Mouse (Mus musculus): Measurements from ENCODE around the gene Ddx10. TPM values are rescaled to one million over a fixed set of nuclear protein-coding genes. Genes with fewer than 3 reads are reported as not detected.

The Ddx10 gene
- total and polyA plus RNA-seq, 3 experiments: 12.3 to 64.9 (median 52.4) TPM

DNA sequence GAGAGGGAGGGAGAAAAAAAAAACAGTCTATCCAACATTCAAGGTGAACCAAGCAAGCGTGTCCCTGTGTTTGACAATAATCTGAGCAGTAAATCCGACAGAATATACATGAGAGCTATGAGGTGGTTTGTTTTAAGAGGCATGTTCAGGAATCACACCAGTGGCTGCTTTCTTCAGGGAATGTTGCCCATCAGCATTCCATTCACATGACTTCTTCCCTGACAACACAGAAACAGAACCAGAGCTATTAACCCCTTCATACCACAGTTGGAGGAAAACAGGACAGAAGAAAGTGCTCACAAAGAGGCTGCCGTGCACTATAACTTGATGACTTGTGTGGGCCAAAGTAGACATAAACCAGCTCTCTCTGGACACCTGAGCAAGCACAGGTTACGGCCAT lies 16.5 kb upstream of the Ddx10 start:
- H3K36me3 ChIP-seq (replicated peaks): no peaks in the 10 kb centered on the region
- H3K4me3 ChIP-seq (ENCODE audit: low read depth, low read length): no peak overlapping the region
- TF ChIP-seq POLR2AphosphoS5 (IDR thresholded peaks at IDR 0.05; ENCODE audit: insufficient replicate concordance, low read depth, low read length) (no peak), GATA2 (IDR thresholded peaks at IDR 0.05; ENCODE audit: borderline replicate concordance, low read depth, low read length) (no peak), GATA1 (IDR thresholded peaks at IDR 0.05; ENCODE audit: borderline replicate concordance, low read length) (no peak), TAL1 (conservative IDR thresholded peaks at IDR 0.05; ENCODE audit: low read depth, low read length) (no peak), CTCF (IDR thresholded peaks at IDR 0.05; ENCODE audit: low read depth, low read length) (no peak)
- H3K27me3 ChIP-seq (ENCODE audit: insufficient read depth, low read length): peaks cover 16% of the 10 kb centered on the region
- no peaks in the 10 kb centered on the region for H3K4me1 ChIP-seq (ENCODE audit: insufficient read depth, low read depth, low read length)
- no peak for DNase-seq (ENCODE audit: low spot score)
- H3K9me3 ChIP-seq (replicated peaks): no peaks in the 10 kb centered on the region
- no peak for ATAC-seq (ENCODE audit: extremely low read depth, insufficient number of reproducible peaks, low FRiP score, poor library complexity, severe bottlenecking)

DNA sequence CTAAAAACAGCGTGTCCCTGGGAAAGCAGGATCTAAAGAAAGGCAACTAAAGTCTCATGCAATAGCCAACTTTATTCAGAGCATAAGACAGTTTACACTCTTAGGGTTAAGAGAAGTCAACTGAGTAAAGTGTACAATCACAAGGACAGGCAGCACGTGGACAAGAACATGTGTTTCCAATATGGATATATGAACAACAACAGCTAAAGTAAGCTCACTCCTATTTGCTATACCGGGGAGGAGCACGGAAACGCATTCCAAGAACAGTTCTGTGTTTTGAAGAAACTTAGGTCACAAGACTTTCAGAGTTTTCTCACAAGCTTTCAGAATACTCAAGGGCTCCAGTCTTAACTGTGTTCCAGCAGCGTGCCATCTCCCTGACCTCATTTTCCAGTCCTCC lies 10.3 kb upstream of the Ddx10 start:
- peaks cover 28% of the 10 kb centered on the region for H3K27me3 ChIP-seq (ENCODE audit: insufficient read depth, low read length)
- no peak for TF ChIP-seq CTCF (IDR thresholded peaks at IDR 0.05; ENCODE audit: low read depth, low read length)
- no peak for TF ChIP-seq POLR2AphosphoS5 (IDR thresholded peaks at IDR 0.05; ENCODE audit: insufficient replicate concordance, low read depth, low read length)
- no peak for TF ChIP-seq TAL1 (conservative IDR thresholded peaks at IDR 0.05; ENCODE audit: low read depth, low read length)
- TF ChIP-seq GATA1 (IDR thresholded peaks at IDR 0.05; ENCODE audit: borderline replicate concordance, low read length): no peak
- no peak for TF ChIP-seq GATA2 (IDR thresholded peaks at IDR 0.05; ENCODE audit: borderline replicate concordance, low read depth, low read length)
- no peaks in the 10 kb centered on the region for H3K4me1 ChIP-seq (ENCODE audit: insufficient read depth, low read depth, low read length)
- H3K4me3 ChIP-seq (ENCODE audit: low read depth, low read length): no peak overlapping the region
- DNase-seq (ENCODE audit: low spot score) (no peak), ATAC-seq (ENCODE audit: extremely low read depth, insufficient number of reproducible peaks, low FRiP score, poor library complexity, severe bottlenecking) (no peak)
- no peaks in the 10 kb centered on the region for H3K9me3 ChIP-seq (replicated peaks)
- H3K36me3 ChIP-seq (replicated peaks): no peaks in the 10 kb centered on the region

DNA sequence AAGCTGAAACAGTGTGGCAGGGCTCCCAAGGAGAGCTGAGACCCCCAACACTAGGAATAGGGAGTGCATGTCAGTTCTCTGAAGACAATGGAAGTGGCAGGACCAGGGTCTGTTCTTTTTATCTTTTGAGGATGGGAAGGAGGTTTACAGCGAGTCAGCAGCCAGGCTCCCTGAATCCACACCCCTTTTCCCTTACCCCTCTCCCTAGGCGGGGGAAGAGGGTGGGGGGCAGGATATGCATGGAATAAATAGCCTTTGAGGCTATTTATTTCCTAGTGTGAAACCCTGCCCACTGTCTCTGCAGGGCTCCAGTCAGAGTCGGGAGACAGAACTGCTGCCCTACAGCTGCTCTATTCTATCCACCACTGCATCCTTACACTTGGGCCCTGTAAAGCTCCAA lies 9.9 kb upstream of the Ddx10 start:
- TF ChIP-seq POLR2AphosphoS5 (IDR thresholded peaks at IDR 0.05; ENCODE audit: insufficient replicate concordance, low read depth, low read length) (no peak), GATA2 (IDR thresholded peaks at IDR 0.05; ENCODE audit: borderline replicate concordance, low read depth, low read length) (no peak), GATA1 (IDR thresholded peaks at IDR 0.05; ENCODE audit: borderline replicate concordance, low read length) (no peak), CTCF (IDR thresholded peaks at IDR 0.05; ENCODE audit: low read depth, low read length) (no peak), TAL1 (conservative IDR thresholded peaks at IDR 0.05; ENCODE audit: low read depth, low read length) (no peak)
- no peak for DNase-seq (ENCODE audit: low spot score)
- Histone ChIP-seq H3K4me3 (ENCODE audit: low read depth, low read length) (no peak overlapping the region), H3K9me3 (replicated peaks) (no peaks in the 10 kb centered on the region), H3K4me1 (ENCODE audit: insufficient read depth, low read depth, low read length) (no peaks in the 10 kb centered on the region), H3K27me3 (ENCODE audit: insufficient read depth, low read length) (peaks cover 24% of the 10 kb centered on the region), H3K36me3 (replicated peaks) (no peaks in the 10 kb centered on the region)
- ATAC-seq (ENCODE audit: extremely low read depth, insufficient number of reproducible peaks, low FRiP score, poor library complexity, severe bottlenecking): no peak

DNA sequence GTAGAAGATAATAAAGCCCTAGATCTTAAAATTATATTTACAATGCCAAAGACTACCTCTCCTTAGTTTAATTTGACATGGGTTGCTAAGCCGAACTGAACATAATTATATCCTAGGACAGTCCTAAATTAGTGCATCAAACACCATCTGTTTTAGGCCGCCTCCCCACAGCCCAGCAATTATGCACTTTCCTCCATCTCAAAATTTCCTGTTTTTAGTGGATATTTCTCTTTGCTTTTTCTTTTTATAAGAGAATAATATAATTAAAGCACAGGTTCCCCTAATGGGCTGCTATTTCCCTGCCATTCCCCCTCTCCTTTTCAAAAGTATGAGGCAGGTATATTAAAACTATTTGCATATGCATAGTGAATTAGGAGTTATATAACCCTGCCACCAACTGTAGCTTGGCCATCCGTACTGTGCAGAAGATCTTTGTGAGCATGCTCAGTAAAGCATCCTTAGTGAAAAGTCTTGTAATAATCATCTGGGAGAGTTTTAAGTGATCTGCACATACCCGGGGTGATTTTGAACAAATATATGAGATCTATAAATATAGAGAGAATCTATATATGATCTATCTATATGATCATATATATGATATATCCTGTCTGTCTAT lies 8.9 kb upstream of the Ddx10 start:
- H3K27me3 ChIP-seq (ENCODE audit: insufficient read depth, low read length): peaks cover 22% of the 10 kb centered on the region
- ATAC-seq (ENCODE audit: extremely low read depth, insufficient number of reproducible peaks, low FRiP score, poor library complexity, severe bottlenecking) (no peak), DNase-seq (ENCODE audit: low spot score) (no peak)
- no peaks in the 10 kb centered on the region for H3K36me3 ChIP-seq (replicated peaks)
- H3K4me1 ChIP-seq (ENCODE audit: insufficient read depth, low read depth, low read length): no peaks in the 10 kb centered on the region
- H3K9me3 ChIP-seq (replicated peaks): no peaks in the 10 kb centered on the region
- TF ChIP-seq GATA1 (IDR thresholded peaks at IDR 0.05; ENCODE audit: borderline replicate concordance, low read length) (no peak), GATA2 (IDR thresholded peaks at IDR 0.05; ENCODE audit: borderline replicate concordance, low read depth, low read length) (no peak), POLR2AphosphoS5 (IDR thresholded peaks at IDR 0.05; ENCODE audit: insufficient replicate concordance, low read depth, low read length) (no peak), TAL1 (conservative IDR thresholded peaks at IDR 0.05; ENCODE audit: low read depth, low read length) (no peak), CTCF (IDR thresholded peaks at IDR 0.05; ENCODE audit: low read depth, low read length) (no peak)
- H3K4me3 ChIP-seq (ENCODE audit: low read depth, low read length): no peak overlapping the region

DNA sequence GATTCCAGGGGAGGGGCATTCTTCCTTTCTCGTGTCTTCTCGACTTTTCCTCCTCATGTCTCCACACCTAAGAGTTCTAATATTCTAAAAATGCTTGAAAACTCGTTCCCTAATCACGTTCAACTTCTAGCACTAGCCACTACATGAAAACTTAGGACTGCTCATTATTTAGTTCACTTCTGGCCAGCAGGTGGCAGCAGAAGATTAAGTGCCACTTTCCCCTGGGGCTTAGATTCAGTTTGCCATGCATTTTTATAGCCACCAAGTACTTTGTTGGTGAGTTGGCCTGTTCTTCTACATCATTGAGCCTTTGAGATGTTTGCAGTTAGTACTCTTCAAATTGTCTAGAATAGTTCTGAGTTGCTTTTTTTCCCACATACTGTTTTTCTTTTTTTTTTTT lies 6.5 kb upstream of the Ddx10 start:
- no peak for TF ChIP-seq TAL1 (conservative IDR thresholded peaks at IDR 0.05; ENCODE audit: low read depth, low read length)
- no peak for TF ChIP-seq GATA2 (IDR thresholded peaks at IDR 0.05; ENCODE audit: borderline replicate concordance, low read depth, low read length)
- no peak for TF ChIP-seq CTCF (IDR thresholded peaks at IDR 0.05; ENCODE audit: low read depth, low read length)
- no peak for TF ChIP-seq GATA1 (IDR thresholded peaks at IDR 0.05; ENCODE audit: borderline replicate concordance, low read length)
- no peaks in the 10 kb centered on the region for H3K4me1 ChIP-seq (ENCODE audit: insufficient read depth, low read depth, low read length)
- no peaks in the 10 kb centered on the region for H3K36me3 ChIP-seq (replicated peaks)
- no peak overlapping the region for H3K4me3 ChIP-seq (ENCODE audit: low read depth, low read length)
- no peaks in the 10 kb centered on the region for H3K9me3 ChIP-seq (replicated peaks)
- DNase-seq (ENCODE audit: low spot score) (peak; percentile 5), ATAC-seq (ENCODE audit: extremely low read depth, insufficient number of reproducible peaks, low FRiP score, poor library complexity, severe bottlenecking) (no peak; the same call in 1 of the 2 replicates)
- H3K27me3 ChIP-seq (ENCODE audit: insufficient read depth, low read length): peaks cover 20% of the 10 kb centered on the region

DNA sequence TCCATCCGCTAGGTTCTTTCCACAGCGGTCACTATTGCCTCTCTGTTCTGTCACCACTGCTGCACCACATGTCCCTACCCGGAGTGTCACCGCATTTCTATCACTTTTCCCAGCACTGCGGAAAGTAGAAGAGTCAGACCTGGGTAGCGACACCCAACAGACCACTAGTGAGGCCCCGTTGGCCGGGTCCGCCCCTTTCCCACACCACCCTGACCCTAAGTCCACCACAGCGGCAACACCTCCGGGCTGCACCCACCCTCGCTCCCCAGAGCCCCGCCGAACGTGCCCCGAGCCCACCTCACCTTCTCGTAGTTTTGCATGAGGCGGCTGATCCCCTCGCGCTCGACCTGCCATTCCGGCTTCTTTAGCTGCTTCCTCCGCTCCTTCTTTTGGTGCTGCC lies 337 bp downstream of the Ddx10 start:
- H3K4me1 ChIP-seq (ENCODE audit: insufficient read depth, low read depth, low read length): peaks cover 21% of the 10 kb centered on the region
- no peak for ATAC-seq (ENCODE audit: extremely low read depth, insufficient number of reproducible peaks, low FRiP score, poor library complexity, severe bottlenecking)
- no peak for DNase-seq (ENCODE audit: low spot score)
- no peaks in the 10 kb centered on the region for H3K9me3 ChIP-seq (replicated peaks)
- TF ChIP-seq TAL1 (conservative IDR thresholded peaks at IDR 0.05; ENCODE audit: low read depth, low read length): no peak
- TF ChIP-seq GATA1 (IDR thresholded peaks at IDR 0.05; ENCODE audit: borderline replicate concordance, low read length): no peak
- TF ChIP-seq POLR2AphosphoS5 (IDR thresholded peaks at IDR 0.05; ENCODE audit: insufficient replicate concordance, low read depth, low read length): no peak
- TF ChIP-seq CTCF (IDR thresholded peaks at IDR 0.05; ENCODE audit: low read depth, low read length): no peak
- TF ChIP-seq GATA2 (IDR thresholded peaks at IDR 0.05; ENCODE audit: borderline replicate concordance, low read depth, low read length): no peak
- H3K36me3 ChIP-seq (replicated peaks): peaks cover 17% of the 10 kb centered on the region
- H3K27me3 ChIP-seq (ENCODE audit: insufficient read depth, low read length): no peaks in the 10 kb centered on the region
- H3K4me3 ChIP-seq (ENCODE audit: low read depth, low read length): peak overlapping the region; percentile 98

Data from G1E (cell line).